Mouse (Mus musculus) embryonic facial prominence, embryonic 12.5 days (tissue): ENCODE data around the gene Socs3. TPM values are rescaled to one million over a fixed set of nuclear protein-coding genes. Genes with fewer than 3 reads are reported as not detected.

Source experiments
- ATAC-seq: fragments of 200-750 bp; cut with Nextera tagmentation; 2 replicates; pipeline ENCODE4 v1.8.0; 2017; ENCODE audit not compliant: insufficient number of reproducible peaks, insufficient read depth, low FRiP score, low TSS enrichment
- H3K27ac ChIP-seq: fragments of 300-500 bp; sonication (generic); 2 replicates; pipeline ENCODE4 v1.5.1; 2016; ENCODE audit warnings: mild to moderate bottlenecking
- H3K27me3 ChIP-seq: fragments of 300-500 bp; sonication (generic); 2 replicates; pipeline ENCODE4 v1.6.1; 2016; ENCODE audit warnings: mild to moderate bottlenecking, moderate library complexity
- H3K36me3 ChIP-seq: fragments of 300-500 bp; sonication (generic); 2 replicates; pipeline ENCODE4 v1.6.1; 2016; ENCODE audit warnings: mild to moderate bottlenecking
- H3K4me1 ChIP-seq: fragments of 300-500 bp; sonication (generic); 2 replicates; pipeline ENCODE4 v1.6.1; 2016
- H3K4me2 ChIP-seq: fragments of 300-500 bp; sonication (generic); replicated peaks from 2 replicates; pipeline ENCODE4 v1.6.1; 2016; ENCODE audit warnings: mild to moderate bottlenecking, moderate library complexity
- H3K4me3 ChIP-seq: fragments of 300-500 bp; sonication (generic); 2 replicates; pipeline ENCODE4 v1.5.1; 2016; ENCODE audit warnings: mild to moderate bottlenecking
- H3K9ac ChIP-seq: fragments of 300-500 bp; sonication (generic); 2 replicates; pipeline ENCODE4 v1.6.1; 2016; ENCODE audit warnings: mild to moderate bottlenecking, moderate library complexity
- H3K9me3 ChIP-seq: fragments of 300-500 bp; sonication (generic); 2 replicates; pipeline ENCODE4 v1.6.1; 2016; ENCODE audit warnings: mild to moderate bottlenecking, moderate library complexity
- WGBS: fragments of 180-500 bp; shearing (Covaris S2); methylation state at CpG from one replicate; pipeline ENCODE4 v1.1.7; 2016; 5-methylcytosine and 5-hydroxymethylcytosine counted together
- polyA plus RNA-seq: library from polyadenylated mRNA; unstranded; fragments of >200 nt; fragmentation: Nextera tagmentation; extraction: Ambion mirVana; gene quantifications from 2 replicates; pipeline ENCODE4 v1.2.1, GENCODE M21; 2016

The Socs3 gene
- polyA plus RNA-seq, 1 experiment from 2014 or later, result 18.4 TPM

- H3K4me2 ChIP-seq, result no peak overlapping the region
- no peak overlapping the region for H3K27ac ChIP-seq
- H3K4me1 ChIP-seq, result peaks cover 15% of the 10 kb centered on the region
- H3K9ac ChIP-seq, result no peak overlapping the region
- H3K36me3 ChIP-seq, result no peaks in the 10 kb centered on the region
- H3K27me3 ChIP-seq, result peaks cover 4% of the 10 kb centered on the region; the same call in 1 of the 2 replicates
- ATAC-seq, result no peak
- no peaks in the 10 kb centered on the region for H3K9me3 ChIP-seq
- H3K4me3 ChIP-seq, result no peak overlapping the region
- WGBS, result 68% methylated on average over 10 of the region's 10 CpGs
Observed at GRCm38 (mm10) chr11:117946996-117947419, 22.8 kb downstream of the Socs3 start.

- Histone ChIP-seq H3K4me2 (no peak overlapping the region), H3K4me3 (no peak overlapping the region), H3K36me3 (no peaks in the 10 kb centered on the region), H3K9ac (no peak overlapping the region), H3K9me3 (no peaks in the 10 kb centered on the region), H3K4me1 (peaks cover 14% of the 10 kb centered on the region), H3K27ac (no peak overlapping the region), H3K27me3 (peaks cover 4% of the 10 kb centered on the region; the same call in 1 of the 2 replicates)
- 79% methylated on average over 11 of the region's 11 CpGs for WGBS
- ATAC-seq, result no peak
Observed at GRCm38 (mm10) chr11:117946195-117946979, 23.5 kb downstream of the Socs3 start.

- Histone ChIP-seq H3K9me3 (no peaks in the 10 kb centered on the region), H3K27ac (no peak overlapping the region), H3K4me2 (no peak overlapping the region), H3K4me1 (peaks cover 40% of the 10 kb centered on the region), H3K27me3 (no peaks in the 10 kb centered on the region), H3K36me3 (no peaks in the 10 kb centered on the region), H3K9ac (no peak overlapping the region), H3K4me3 (no peak overlapping the region)
- 37% methylated on average over 4 of the region's 4 CpGs for WGBS
- ATAC-seq, result no peak
Observed at GRCm38 (mm10) chr11:117941848-117942247, 28.0 kb downstream of the Socs3 start.

- Histone ChIP-seq H3K4me2 (no peak overlapping the region), H3K4me3 (no peak overlapping the region), H3K27me3 (no peaks in the 10 kb centered on the region), H3K9ac (no peak overlapping the region), H3K9me3 (no peaks in the 10 kb centered on the region), H3K36me3 (no peaks in the 10 kb centered on the region), H3K27ac (0 out of 2 replicates have a peak overlapping the region, but pooled peaks have one; percentile 88), H3K4me1 (peaks cover 44% of the 10 kb centered on the region)
- WGBS, result 85% methylated on average over 8 of the region's 8 CpGs
- ATAC-seq, result no peak
Observed at GRCm38 (mm10) chr11:117941325-117941834, 28.5 kb downstream of the Socs3 start.

- Histone ChIP-seq H3K4me2 (no peak overlapping the region), H3K4me1 (peaks cover 49% of the 10 kb centered on the region), H3K4me3 (no peak overlapping the region), H3K9ac (no peak overlapping the region), H3K36me3 (no peaks in the 10 kb centered on the region), H3K27ac (peak overlapping the region; percentile 88; the same call in 1 of the 2 replicates), H3K9me3 (no peaks in the 10 kb centered on the region), H3K27me3 (no peaks in the 10 kb centered on the region)
- 90% methylated on average over 6 of the region's 6 CpGs for WGBS
- ATAC-seq, result no peak
Observed at GRCm38 (mm10) chr11:117940881-117941280, 29.0 kb downstream of the Socs3 start.

- no peaks in the 10 kb centered on the region for H3K36me3 ChIP-seq
- no peaks in the 10 kb centered on the region for H3K9me3 ChIP-seq
- no peak overlapping the region for H3K4me3 ChIP-seq
- WGBS, result 0% methylated on average over 7 of the region's 7 CpGs
- H3K4me1 ChIP-seq, result peaks cover 60% of the 10 kb centered on the region
- H3K27me3 ChIP-seq, result no peaks in the 10 kb centered on the region
- peak overlapping the region; percentile 27 for H3K4me2 ChIP-seq
- ATAC-seq, result peak; percentile 85
- no peak overlapping the region for H3K9ac ChIP-seq
- H3K27ac ChIP-seq, result peak overlapping the region; percentile 88
Observed at GRCm38 (mm10) chr11:117939741-117940285, 30.0 kb downstream of the Socs3 start.

GRCm38 (mm10) chr11:117939004-117939730 is 30.7 kb downstream of the Socs3 start:
- Histone ChIP-seq H3K36me3 (no peaks in the 10 kb centered on the region), H3K4me2 (0 out of 2 replicates have a peak overlapping the region, but pooled peaks have one; percentile 27), H3K9me3 (no peaks in the 10 kb centered on the region), H3K4me1 (peaks cover 66% of the 10 kb centered on the region), H3K27me3 (no peaks in the 10 kb centered on the region), H3K27ac (peak overlapping the region; percentile 88), H3K4me3 (no peak overlapping the region), H3K9ac (no peak overlapping the region)
- 38% methylated on average over 4 of the region's 4 CpGs for WGBS
- ATAC-seq, result no peak

- 21% methylated on average over 8 of the region's 8 CpGs for WGBS
- Histone ChIP-seq H3K27me3 (0 out of 2 replicates have a peak, but pooled peaks cover under 1% of the 10 kb centered on the region), H3K27ac (peak overlapping the region; percentile 37; the same call in 1 of the 2 replicates)
Observed at GRCm38 (mm10) chr11:117936202-117936601, 33.6 kb downstream of the Socs3 start.

GRCm38 (mm10) chr11:117935616-117936015 is 34.2 kb downstream of the Socs3 start:
- 0 out of 2 replicates have a peak overlapping the region, but pooled peaks have one; percentile 4 for H3K27ac ChIP-seq
- peaks cover 87% of the 10 kb centered on the region for H3K4me1 ChIP-seq

More at GRCm38 (mm10) chr11:117936202-117936601, 33.6 kb downstream of the Socs3 start:
- Histone ChIP-seq H3K4me3 (no peak overlapping the region), H3K4me2 (no peak overlapping the region), H3K36me3 (no peaks in the 10 kb centered on the region), H3K4me1 (peaks cover 87% of the 10 kb centered on the region), H3K9ac (no peak overlapping the region), H3K9me3 (no peaks in the 10 kb centered on the region)
- ATAC-seq, result no peak

GRCm38 (mm10) chr11:117934576-117935368 is 35.1 kb downstream of the Socs3 start:
- Histone ChIP-seq H3K9me3 (no peaks in the 10 kb centered on the region), H3K27ac (peak overlapping the region; percentile 12; the same call in 1 of the 2 replicates), H3K27me3 (peaks cover 14% of the 10 kb centered on the region), H3K36me3 (no peaks in the 10 kb centered on the region), H3K4me2 (no peak overlapping the region), H3K9ac (no peak overlapping the region; the same call in 1 of the 2 replicates), H3K4me3 (no peak overlapping the region), H3K4me1 (peaks cover 79% of the 10 kb centered on the region)
- 35% methylated on average over 5 of the region's 5 CpGs for WGBS
- 0 out of 2 replicates have a peak, but pooled peaks have one; percentile 1 for ATAC-seq

More at GRCm38 (mm10) chr11:117935616-117936015, 34.2 kb downstream of the Socs3 start:
- Histone ChIP-seq H3K4me2 (no peak overlapping the region), H3K36me3 (no peaks in the 10 kb centered on the region), H3K9ac (no peak overlapping the region), H3K4me3 (no peak overlapping the region), H3K9me3 (no peaks in the 10 kb centered on the region), H3K27me3 (peaks cover 5% of the 10 kb centered on the region; the same call in 1 of the 2 replicates)
- ATAC-seq, result no peak
- WGBS, result 59% methylated on average over 9 of the region's 9 CpGs
